Mouse (Mus musculus) central nervous system, embryonic 18 days (tissue): ENCODE data around the gene Pdx1. TPM values are rescaled to one million over a fixed set of nuclear protein-coding genes. Genes with fewer than 3 reads are reported as not detected.

Source experiments
- polyA plus RNA-seq: library from polyadenylated mRNA; depleted of rRNA; stranded (reverse); fragments of >200 nt; gene quantifications from 2 replicates; pipeline ENCODE4 v1.2.3, GENCODE M21; 2012; rRNA removed

The Pdx1 gene
- not detected in 2 replicates for polyA plus RNA-seq

GRCm38 (mm10) chr5:147269926-147270672 lies at the start of gene Pdx1:
Pdx1 (plus strand) TSS chr5:147269959.

GRCm38 (mm10) chr5:147306638-147307397 lies 37.1 kb downstream of the Pdx1 start, which contains the start of gene Cdx2:
Cdx2 (minus strand) TSS chr5:147307270.

GRCm38 (mm10) chr5:147322183-147322582 lies 52.4 kb downstream of the Pdx1 start, which contains the start of gene Urad:
Urad (minus strand) TSS chr5:147322440.

Other genes with a start within 250 kb of the Pdx1 start
- 6.7 and 7.2 TPM in 2 replicates for gene Lnx2, start 193.4 kb upstream of the Pdx1 start, polyA plus RNA-seq
- gene Polr1d, start 192.9 kb upstream of the Pdx1 start, polyA plus RNA-seq: 103 and 104 TPM in 2 replicates
- gene Gsx1, start 81.3 kb upstream of the Pdx1 start, polyA plus RNA-seq: 2.5 and 2.8 TPM in 2 replicates
- gene Cdx2, start 37.3 kb downstream of the Pdx1 start, polyA plus RNA-seq: not detected in 2 replicates
- gene Urad, start 52.5 kb downstream of the Pdx1 start, polyA plus RNA-seq: not detected in 2 replicates
- gene Flt3, start 130.5 kb downstream of the Pdx1 start, polyA plus RNA-seq: 1.2 and 2.0 TPM in 2 replicates
- gene Pan3, start 160.2 kb downstream of the Pdx1 start, polyA plus RNA-seq: 43.6 and 44.1 TPM in 2 replicates